Mouse (Mus musculus) cerebellum, adult 2 months (tissue): Measurements from ENCODE around the gene Ebf1.

Experiments used
- CTCF ChIP-seq: fragments of 200-500 bp; IDR thresholded peaks from 2 replicates; pipeline ENCODE4 v1.5.1; 2011; ENCODE audit warnings: low read depth, mild to moderate bottlenecking, control low read depth, low read length, moderate library complexity, borderline replicate concordance; ENCODE audit not compliant: insufficient read depth
- POLR2A ChIP-seq: fragments of 200-500 bp; IDR thresholded peaks from 2 replicates; pipeline ENCODE4 v1.6.1; 2011; ENCODE audit warnings: low read length, control low read depth, borderline replicate concordance; ENCODE audit not compliant: insufficient read depth

DNA sequence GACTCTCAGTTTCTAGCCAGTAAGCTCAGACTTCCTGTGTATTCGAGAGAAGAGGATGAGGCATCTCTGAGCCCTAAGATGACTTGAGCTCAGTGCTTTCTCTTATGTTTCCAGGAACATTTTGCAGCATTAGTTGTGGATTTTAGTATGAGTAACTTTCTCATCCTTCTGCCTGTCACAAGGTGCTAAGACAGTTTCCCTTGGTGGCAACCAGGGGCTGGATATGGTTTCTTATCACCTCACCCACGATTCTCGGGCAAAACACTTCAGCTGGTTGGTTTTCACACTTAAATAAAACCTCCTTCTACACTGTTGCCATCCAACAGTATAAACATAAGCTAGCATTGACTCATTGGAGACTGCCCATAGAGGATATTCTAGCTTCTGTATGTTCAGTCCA is 306.0 kb downstream of the Ebf1 start:
- no peak for TF ChIP-seq CTCF
- no peak for TF ChIP-seq POLR2A
